Mouse (Mus musculus) liver (tissue): ENCODE data around the gene Ttc27.
"Not testable (repeated sequence)": the region's sequence is repeated elsewhere in the genome, so short reads cannot be mapped to it uniquely, and the experiment has no call there.

Experiments used
- DNase-seq: peaks from one replicate; pipeline ENCODE4 v3.0.0-alpha.2; 2020; ENCODE audit warnings: mixed read lengths

Gene Ttc27

DNA sequence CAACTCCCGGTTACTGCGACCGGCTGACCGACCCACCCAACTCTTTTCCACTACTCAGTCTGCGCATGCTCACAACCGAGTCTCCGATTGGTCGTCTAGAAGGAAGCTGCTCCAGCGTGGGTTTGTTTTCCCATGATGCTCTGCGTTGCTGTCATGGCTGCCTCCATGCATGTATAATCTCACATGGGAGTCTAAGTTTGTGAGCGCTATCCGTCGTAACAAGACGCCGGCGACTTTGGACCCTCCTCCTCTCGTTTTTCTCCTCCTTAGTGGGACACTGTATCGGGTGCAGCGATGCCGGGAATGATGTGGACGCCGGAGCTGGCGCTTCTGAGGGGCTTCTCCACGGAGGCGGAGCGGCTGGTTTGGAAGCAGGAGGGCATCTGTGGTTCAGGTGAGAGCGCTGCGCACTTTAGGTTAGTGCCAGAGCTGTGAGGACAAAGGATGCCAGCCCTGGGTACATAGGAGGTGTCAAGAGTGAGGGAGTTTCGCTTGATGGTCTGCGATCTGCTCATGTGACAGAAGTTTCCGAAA is at the start of gene Ttc27:
Gene Ttc27 (plus strand): TSS at position 115 of the 534 bp plus-strand sequence.
- peak; percentile 96 for DNase-seq

DNA sequence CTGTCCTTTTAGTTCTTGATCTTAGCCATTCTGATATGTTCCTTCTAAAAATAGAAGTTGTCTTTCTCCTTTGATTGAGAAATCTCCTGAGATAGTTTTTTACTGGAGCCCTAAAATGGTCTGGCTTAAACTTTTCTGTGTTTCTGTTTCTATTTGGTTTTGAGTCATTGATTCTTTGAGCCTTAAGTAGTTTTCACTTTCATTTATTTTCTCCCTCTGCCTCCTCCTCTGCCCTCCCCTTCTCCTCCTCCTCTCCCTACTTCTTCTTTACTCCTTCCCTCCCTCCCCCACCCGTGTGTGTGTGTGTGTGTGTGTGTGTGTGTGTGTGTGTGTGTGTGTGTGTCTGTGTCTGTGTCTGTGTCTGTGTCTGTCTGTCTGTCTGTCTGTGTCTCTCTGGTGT is 49.5 kb upstream of the Ttc27 start:
- no peak for DNase-seq

DNA sequence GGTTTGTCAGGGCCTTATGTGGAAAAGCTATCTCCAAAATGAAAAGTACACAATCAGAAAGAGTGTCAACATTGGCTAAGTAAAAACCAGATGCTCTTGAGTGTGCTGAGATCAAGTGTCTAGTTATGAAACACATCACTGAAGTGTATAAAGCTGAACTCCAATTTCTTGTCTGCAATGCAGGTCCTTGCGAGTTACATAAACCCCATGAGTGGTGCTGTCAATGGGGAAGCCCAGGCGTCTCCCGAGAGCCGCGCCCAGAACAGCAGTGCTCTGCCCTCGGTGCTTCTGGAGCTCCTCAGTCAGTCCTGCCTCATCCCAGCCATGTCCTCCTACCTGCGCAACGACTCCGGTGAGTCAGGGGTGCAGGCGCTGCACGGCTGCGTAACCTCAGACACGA is 47.5 kb upstream of the Ttc27 start:
- no peak for DNase-seq

GRCm38 (mm10) chr17:74672446-74672845 is 45.1 kb upstream of the Ttc27 start:
- no peak for DNase-seq

GRCm38 (mm10) chr17:74673251-74673650 is 44.3 kb upstream of the Ttc27 start:
- DNase-seq = no peak

- DNase-seq = no peak
Observed at GRCm38 (mm10) chr17:74678061-74678460, 39.5 kb upstream of the Ttc27 start.

- DNase-seq = no peak
Observed at GRCm38 (mm10) chr17:74684927-74685326, 32.6 kb upstream of the Ttc27 start.

GRCm38 (mm10) chr17:74688555-74688954 is 29.0 kb upstream of the Ttc27 start:
- no peak for DNase-seq

DNA sequence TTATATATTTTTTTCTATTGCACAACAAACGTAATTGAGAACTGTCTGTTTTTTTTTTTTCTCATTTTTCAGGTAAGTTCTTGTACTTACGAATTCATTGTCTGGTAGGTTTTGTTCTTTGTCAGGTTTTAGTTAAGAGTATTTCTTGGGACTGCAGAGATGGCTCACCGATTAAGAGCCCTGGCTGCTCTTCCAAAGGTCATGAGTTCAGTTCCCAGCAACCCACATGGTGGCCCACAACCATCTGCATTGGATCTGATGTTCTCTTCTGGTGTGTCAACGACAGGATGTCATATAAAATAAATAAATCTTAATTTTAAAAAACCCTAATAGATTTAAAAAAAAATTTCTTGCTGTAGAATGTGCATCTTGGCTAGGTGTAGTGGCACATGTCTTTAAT is 28.1 kb upstream of the Ttc27 start:
- no peak for DNase-seq

DNA sequence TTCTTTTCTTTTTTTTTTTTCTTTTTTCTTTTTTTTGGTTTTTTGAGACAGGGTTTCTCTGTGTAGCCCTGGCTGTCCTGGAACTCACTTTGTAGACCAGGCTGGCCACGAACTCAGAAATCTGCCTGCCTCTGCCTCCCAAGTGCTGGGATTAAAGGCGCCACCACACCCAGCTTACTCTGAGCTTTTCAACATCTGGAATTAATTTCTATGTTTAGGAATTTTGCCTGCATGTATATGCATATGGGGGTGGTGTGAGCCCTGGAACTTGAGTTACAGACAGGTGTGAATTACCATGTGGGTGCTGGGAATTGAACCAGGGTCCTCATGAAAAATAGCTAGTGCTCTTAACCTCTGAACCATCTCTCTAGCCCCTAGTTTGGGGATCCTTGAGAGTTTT is 15.9 kb upstream of the Ttc27 start:
- DNase-seq = not testable (repeated sequence)

GRCm38 (mm10) chr17:74705480-74705879 is 12.1 kb upstream of the Ttc27 start:
- no peak for DNase-seq

GRCm38 (mm10) chr17:74706593-74706992 is 10.9 kb upstream of the Ttc27 start:
- DNase-seq = no peak

DNA sequence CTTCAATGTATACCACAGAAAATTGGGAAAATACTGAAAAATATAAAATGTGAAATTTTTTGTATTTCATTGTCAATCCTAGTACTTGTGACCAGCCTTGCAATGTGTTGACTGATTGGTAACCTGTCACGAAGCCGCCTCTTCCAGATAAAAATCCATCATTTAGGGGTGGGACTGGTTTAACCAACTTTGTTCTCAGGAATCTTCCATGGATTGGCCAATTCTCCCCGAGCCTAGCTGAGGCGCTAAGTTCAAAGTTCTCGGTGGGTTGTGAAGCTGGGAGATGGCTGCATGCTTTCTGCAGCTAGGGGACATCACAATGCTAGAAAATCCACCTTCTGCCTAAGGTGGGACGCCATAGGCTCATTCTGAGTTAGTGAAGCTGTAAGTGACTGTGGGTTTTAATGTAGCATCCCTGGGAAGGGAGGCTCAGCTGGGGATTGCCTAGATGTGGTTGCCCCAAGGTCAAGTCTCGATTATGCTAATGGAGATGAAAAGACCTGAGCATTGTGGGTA is 9.8 kb upstream of the Ttc27 start:
- DNase-seq = no peak

GRCm38 (mm10) chr17:74710731-74711130 is 6.8 kb upstream of the Ttc27 start:
- DNase-seq = no peak

- no peak for DNase-seq
Observed at GRCm38 (mm10) chr17:74711627-74712026, 5.9 kb upstream of the Ttc27 start.

- DNase-seq = no peak
Observed at GRCm38 (mm10) chr17:74715128-74715527, 2.4 kb upstream of the Ttc27 start.

DNA sequence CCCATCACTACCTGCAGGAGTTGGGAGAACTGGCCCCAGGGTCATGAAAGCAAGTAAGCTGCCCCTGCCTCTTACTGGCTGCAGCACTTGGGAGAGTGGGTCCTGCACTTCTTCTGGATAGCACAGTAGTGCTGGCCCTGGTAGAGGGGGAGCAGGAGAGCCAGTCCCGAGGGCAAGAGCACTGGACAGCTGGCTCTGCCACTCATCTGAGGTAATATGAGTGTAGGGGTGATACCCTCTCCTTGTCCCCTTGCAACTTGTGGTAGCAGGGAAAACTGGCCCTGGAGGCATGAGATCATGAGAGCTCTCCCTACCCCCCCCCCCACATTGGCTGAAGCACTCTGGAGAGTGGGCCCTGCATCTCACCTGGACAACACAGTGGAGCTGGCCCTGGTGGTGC is 1.8 kb upstream of the Ttc27 start:
- DNase-seq = no peak

GRCm38 (mm10) chr17:74716643-74717042 is 889 bp upstream of the Ttc27 start:
- no peak for DNase-seq

GRCm38 (mm10) chr17:74717091-74717617 is 378 bp upstream of the Ttc27 start:
- no peak for DNase-seq

DNA sequence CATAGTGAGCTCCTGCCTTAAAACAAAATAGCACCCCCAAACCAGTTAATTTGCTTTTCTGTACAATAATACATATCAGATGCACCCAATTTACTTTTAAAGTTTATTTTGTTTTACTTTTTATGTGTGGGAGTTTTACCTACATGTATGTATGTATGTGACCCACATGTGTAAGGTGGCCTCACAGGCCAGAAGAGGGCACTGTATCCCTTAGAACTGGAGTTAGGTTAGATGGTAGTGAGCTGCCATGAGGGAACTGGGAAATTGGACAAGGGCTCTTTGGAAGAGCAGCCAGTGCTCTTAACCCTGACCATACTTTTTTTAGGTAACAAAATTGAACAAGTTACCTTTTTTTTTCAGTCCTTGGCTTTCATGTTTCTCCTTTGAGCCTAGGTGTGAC is 15.3 kb downstream of the Ttc27 start:
- no peak for DNase-seq

DNA sequence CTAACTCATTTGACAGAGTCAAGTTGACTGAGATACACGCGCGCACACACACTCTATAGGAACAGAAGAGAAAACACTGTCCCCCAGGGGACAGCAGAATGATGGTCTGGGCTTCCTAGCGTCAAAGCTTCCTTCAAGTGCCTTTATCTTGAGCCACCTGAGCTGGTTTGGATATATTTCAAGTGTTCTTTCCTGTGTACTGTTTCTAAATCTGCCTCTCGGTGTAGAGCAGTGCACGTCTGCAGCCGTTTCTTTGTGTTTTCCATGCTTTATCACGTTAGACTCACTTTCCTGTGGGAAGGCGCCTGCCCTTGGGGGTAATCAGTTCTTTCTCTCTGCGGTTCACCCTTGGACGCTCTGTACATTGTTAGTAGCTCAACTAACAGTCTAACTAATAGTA is 17.9 kb downstream of the Ttc27 start:
- no peak for DNase-seq

DNA sequence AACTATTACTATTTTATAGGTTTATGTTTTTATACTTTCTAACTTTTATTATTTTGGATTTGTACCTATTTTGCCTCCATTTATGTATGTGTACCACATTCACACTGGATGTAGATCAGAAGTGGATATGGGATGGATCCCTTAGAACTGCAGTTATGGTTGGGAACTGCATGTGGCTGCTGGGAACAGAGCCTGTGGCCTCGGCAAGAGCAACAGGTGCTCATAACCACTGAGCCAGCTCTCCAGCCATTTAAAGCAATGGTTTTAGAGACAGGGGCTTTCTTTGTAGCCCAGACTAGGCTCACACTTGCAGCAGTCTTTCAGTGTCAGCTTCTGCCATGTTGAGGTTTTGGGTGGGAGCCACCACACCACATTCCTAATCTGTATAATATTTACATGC is 32.1 kb downstream of the Ttc27 start:
- no peak for DNase-seq

DNA sequence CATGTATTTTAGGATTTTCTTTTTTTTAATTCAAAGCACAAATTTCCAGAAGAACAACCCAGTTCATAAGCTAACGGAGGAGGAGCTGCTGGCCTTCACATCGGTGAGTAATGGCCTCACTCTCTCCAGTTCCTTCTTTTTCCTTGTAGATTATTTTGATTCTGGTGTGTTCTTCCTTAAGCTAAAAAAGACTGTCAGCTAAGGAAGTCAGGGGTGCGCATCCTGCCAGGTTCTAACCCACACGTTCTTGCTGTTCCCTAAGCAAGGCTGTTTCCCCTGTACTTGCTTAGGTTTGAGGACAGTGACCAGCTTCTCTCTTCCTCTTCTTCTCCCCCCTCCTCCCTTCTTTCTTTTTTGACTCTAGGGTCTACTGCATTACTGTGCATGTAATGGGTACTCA is 33.5 kb downstream of the Ttc27 start:
- DNase-seq = no peak

GRCm38 (mm10) chr17:74752906-74753627 is 35.5 kb downstream of the Ttc27 start:
- DNase-seq = no peak
